Mouse (Mus musculus) R1 (cell line): ENCODE measurements at regions not wholly inside any gene's neighbourhood (a gene's known extent, or its start where the extent isn't known, plus 50 kb on each side); places are given as distances from the start of the nearest gene placed in this dataset.
"Not testable (repeated sequence)": the region's sequence is repeated elsewhere in the genome, so short reads cannot be mapped to it uniquely, and the experiment has no call there.

Source experiments
- DNase-seq: peaks from one replicate; pipeline ENCODE4 v3.0.0-alpha.2; 2018; ENCODE audit warnings: low read depth, low spot score

DNA sequence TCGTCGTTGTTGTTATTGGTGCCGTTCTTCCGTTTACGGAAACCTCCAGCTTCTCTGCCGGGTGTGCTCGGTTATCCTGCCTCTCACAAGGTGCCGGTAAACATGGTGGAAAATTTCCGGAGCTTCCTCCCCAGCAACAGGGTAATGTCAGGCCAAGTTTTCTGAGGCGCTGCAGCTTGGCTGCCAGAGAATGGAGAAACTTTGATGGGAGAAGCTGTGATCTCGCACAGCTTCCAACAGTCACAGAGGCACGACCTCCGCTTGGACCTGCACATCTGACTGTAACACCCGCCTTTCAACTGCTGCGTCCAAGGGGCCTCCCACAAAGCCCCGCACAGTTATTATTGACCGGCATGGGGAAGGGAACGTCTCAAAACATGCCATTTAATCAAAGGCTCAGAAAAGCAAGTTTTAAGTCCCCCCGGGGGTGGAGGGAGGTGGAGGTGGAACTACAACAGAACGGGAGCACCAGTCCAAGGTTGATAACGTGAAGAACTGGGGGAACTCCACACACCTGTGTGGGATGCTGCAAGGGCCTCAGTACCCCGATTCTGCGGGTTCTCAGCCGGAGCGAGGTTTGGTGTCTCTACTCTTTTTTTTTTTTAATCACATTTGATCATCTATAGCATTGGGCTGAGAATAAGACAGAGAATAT, 299.1 kb downstream of the Vrk1 start:
- DNase-seq, result peak; percentile 11

DNA sequence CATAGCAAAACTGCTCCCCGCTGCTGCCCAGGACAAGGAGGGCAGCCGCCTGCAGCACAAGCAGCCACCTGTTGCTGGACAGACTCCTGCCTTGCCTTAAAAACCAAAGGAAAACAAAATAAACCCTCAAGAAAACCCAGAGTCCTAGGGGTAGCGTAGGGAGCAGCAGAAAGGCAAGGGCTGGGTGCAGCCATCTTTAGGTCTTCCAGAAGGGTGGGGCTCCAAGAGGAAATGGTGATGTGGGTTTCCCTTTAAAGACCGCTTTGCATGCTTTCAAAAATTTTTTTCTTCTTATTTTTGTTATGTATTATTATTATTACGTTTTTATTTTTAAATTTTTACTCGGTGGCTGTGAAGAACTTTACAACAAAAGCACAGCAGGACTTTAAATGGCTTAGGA, 300.1 kb downstream of the Vrk1 start:
- DNase-seq, result peak; percentile 17

DNA sequence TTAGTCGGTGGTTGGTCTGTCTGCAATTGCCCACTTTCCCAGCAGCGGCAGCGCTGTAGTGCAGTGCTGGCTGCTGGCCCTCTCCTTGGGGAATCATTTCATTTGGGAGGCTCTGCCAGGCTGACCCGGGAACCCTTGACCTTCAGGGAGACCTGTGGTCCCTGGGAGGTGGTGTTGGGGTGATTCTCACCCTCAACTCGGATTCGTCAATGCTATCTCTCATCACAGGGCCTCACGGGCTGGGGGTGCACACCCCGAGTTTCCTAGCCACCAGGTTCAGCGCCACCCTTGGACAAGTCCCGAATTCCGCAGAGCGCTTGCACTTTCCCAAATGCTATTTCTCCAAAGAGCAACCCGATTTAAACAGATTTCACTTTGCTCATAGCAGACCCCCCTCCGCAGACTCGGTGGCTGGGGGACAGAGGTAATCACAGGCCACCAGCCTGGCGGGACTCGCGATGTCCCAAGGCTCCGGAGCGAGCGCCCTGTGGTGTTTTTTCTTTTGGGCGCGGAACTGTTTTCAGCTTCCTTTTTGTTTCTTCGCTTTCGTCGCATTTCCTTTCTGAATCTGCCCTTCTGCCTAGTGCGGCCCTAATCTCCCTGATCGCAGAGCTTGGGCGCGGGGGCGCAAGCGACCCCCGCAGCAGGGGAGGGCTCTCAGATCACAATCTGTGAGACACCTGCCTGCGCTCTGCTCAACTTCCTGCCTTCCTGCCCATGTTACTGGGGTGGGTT, 300.7 kb downstream of the Vrk1 start:
- DNase-seq, result peak; percentile 28

DNA sequence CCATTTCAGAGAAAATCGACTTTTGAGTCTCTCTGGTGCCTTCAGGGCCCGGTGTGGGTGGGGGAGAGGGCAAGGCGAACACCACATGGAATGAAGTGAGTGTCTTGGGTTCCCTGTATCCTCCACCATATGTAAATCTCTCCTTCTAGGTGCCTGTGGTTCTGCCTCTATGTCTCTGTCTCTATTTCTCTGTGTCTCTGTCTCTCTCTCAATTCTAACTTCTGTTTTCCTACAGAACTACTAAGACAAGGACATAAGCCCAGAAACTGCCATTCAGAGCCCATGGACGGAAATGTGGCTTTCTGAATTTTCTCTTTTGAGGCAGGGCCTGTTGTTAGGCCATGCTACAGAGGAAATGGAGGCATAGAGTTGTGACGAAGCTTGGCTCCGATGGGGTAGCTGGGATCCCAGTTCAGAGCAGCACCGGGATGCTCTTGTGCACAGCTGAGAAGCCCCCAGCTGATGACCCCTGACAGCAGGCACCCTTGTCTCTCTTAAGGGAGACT, 301.3 kb downstream of the Vrk1 start:
- no peak for DNase-seq

DNA sequence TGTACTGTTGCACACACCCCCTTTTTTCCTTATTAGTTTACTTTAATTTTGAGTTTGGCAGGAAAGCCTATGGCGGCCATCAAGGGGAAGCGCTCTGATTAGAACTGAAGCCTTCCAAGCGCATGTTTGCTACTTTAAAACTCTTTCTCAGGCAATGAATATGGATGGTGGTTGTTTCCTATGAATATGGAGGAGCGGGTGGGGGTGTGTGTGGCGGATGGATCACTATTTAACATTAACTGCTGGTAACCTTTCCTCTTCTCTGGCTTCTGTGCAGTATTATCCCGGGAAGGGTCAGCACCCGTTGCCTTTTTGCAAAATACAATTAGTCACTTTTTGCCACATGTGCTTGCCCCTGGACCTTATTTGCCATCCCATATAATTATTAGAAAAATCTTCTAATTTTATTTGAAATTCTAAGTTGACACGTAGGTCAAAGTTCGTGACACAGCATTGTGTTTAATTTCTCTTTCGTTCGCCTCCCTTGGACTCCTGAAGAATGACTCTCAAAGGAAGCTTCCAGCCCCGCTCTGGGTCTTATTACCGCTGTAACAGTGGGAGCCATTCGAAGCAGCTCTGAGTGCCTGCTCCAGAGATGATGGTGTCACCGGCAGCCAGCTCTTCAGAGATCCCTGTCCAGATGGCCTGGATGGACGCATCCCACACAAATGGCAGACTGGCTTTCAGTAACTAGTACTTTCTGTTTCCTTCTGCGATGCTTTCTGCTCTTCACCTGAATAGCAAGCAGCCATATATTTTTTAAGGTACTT, 302.0 kb downstream of the Vrk1 start:
- DNase-seq, result no peak

DNA sequence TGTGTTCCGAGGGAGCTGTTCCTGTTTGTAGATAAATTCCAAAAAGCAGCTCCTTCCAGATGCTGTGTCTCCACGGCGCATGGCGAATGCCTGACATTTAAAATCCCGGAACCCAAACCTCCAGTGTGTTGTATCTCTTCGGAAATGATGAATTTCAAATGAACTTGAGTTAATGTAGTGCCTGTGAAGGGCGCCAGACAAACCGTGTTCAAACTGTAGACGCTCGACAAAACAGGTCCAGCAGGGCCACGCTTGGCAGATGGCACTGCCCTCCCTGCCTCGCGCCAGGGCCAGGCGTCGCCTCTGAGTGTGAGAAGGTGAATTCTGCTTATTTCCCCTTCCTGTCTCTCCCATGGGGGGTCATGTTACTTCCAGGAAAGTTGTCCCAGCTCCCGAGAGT, 307.7 kb downstream of the Vrk1 start:
- no peak for DNase-seq

DNA sequence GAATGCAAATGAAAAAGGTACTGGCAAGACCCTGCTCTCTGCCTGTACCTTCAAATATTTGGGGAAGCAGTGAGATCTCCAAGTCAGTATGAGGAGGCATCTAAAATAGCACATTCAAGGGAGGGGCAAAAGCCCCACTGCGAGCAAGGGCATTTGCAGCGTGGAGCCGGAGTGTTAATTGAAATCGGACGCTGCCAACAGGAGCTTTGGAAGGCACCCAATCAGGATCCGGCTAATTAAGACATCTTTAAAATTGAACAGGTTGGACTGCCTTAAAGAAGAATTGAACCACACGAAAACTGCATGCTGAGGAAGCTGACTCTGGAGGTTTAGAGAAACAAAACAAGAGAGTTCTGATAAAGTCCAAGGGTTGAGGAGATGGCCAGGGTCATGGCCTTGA, 311.5 kb downstream of the Vrk1 start:
- DNase-seq, result no peak

DNA sequence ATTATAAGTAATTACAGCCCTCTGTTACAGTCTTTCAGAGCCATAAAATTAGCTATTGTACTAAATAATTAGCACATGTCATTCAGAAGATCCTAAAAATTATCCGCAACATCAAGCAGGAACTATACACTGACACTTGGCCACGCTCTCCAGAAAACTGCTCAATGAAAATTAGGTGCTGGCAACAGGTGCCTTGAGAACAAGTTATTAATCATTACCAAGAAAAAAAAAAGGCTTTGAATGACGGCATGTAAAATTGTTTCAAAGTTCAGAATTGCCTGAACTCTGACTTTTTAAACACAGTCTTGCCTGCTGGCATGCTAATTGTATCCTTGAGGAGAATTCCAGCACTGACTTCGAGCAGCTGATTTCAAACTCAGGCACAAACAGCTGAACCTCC, 316.6 kb downstream of the Vrk1 start:
- DNase-seq, result no peak

DNA sequence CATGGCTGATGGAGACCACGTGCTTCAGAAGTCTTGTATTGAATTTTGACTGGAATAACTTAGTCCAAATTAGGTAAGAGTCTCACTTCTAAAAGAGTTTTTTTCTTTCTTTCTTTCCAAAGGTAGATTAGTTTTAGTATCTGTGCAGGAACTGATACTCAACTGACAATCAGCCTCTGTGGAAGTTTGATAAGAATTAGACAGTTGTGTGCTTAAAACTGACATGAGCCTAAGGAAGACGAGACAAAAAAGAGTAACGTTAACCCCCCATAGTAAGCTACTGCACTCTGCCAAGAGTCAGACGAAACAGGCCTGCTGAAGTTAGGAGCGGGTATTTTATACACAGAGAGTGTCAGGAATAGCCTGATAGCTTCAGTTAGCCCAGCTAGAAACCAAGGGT, 317.3 kb downstream of the Vrk1 start:
- no peak for DNase-seq

DNA sequence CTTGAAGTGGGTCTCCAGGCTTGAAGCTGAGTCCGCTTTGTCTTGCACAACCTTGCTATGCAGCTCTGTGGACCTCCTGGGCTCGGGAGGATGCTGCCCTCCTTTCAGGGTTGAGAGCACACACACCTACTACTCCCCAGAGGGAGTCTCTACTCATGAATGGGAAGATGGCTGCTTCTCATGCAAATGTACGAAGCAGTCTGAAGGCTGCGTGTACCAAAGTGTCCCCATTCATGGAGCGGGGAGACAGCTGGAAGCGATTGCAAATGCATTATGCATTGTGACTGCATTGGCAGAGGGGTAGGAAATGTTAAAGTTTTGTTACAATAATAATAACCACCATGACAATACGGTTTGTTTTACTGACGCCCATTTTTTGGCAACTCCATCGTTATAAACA, 347.8 kb downstream of the Vrk1 start:
- DNase-seq, result peak; percentile 57

DNA sequence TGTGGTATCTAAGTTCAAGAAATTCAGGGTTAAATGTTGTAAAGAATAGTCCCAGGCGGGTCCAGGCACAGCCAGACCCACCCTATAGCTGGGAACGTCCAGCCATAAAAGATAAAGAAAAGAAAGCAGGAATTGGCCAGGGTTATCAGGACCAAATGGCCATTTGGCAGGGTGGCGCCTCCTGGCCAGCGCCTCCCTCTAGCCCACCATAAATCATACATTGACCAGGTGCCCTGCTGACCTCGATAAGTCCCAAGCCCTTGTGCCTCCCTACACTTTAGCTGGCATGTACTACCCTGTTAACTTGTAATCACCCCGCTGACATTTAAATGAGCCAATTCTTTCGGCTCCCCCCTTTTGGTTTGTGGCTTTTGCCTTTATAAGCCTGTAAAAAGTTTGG, 351.6 kb downstream of the Vrk1 start:
- DNase-seq, result not testable (repeated sequence)

DNA sequence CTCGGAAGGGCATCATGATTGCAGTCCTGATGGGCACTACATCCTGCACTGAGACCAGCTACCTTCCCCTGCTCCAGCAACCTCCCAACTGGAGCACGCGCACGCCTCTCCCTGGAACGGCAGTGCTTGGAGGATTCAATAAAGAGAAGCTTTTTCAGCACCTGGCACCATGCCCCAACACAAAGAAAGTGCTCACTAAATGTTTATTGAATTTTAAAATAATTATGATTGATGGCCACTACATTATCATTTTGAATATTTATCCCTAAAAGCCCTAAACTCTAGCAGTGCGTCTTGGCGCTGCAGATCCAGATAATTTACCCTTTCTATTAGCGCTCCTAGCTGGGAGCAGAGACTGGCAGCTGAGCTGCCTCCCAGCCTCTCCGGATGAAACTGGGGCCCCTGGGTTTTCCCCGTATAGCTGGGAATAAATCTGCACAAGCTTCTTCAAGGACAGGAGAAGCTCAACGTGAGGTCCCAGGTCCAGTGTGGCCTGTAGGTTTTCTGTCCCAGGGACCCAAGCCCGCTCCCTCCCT, 364.9 kb downstream of the Vrk1 start:
- DNase-seq, result no peak

DNA sequence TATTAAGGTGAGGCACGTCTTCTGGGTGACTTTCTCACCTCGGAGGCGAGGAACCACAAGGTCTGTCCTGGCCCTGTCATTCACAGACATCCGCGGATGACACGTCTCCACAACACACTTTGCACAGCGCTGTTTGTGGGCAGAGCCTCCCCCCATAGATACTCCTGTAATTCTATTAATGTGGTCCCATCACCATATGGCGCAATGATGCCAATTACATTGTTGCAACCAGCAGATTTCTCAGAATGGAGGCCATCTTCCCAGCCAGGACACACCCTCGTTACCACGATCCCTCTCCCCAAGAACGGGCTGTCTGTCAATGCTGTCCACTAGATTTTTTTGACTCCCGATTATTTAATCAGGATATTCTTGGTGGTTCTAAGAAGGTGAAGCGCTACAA, 365.9 kb downstream of the Vrk1 start:
- DNase-seq, result no peak

DNA sequence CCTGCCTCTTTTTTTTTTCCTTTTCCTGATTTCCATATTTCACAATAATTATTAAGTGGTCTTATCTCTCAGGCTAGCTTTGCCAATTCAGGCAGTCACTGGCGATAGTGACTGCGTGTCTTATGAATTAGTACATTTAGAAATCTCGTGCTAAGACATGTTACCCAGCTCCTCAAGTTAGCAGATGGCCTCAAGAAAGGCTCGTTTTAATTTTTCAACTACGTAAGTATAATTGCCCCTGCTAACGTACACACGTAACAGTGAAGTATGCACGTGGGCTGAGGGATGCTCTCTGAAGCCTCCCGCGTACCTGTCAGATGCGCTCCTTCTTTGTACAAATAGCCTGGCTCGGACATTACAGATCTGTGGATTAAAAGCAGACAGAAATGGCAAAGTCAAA, 366.8 kb downstream of the Vrk1 start:
- DNase-seq, result no peak

DNA sequence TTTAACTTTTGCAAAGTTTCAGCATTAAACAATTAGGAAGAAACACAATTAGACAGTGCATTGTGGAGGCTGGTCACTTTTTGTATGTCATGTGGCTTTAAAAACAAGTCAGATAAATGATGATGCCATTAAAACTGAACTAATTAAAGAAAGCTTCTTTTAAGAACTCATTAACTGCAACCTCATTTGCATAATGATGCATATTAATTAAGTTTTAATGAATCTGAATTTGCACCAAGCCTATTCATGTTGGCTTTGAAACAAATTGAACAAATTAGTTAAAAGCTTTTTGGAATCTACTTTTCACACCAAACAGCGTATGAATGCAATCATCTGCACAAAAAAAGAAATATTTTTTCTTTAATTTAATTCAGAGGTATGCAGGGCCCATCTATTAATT, 367.3 kb downstream of the Vrk1 start:
- no peak for DNase-seq

DNA sequence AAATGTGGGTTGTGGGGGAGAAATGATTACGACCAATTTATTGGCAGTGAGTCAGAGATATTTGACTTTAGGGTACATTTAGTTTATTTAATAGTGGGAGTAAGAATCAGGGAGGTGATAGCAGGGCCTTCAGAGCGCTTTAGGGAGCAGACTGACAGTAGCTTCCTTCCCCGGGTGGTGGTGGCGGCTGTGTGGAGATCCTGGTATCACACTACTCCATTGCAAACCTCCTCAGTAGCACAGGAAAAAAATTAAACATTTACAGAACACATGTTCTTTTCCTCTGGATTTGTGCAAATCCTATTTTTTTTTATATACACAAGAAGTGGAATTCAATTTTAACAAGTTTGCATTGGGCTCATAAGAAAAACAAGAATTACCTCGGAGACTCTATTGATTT, 367.7 kb downstream of the Vrk1 start:
- DNase-seq, result no peak

DNA sequence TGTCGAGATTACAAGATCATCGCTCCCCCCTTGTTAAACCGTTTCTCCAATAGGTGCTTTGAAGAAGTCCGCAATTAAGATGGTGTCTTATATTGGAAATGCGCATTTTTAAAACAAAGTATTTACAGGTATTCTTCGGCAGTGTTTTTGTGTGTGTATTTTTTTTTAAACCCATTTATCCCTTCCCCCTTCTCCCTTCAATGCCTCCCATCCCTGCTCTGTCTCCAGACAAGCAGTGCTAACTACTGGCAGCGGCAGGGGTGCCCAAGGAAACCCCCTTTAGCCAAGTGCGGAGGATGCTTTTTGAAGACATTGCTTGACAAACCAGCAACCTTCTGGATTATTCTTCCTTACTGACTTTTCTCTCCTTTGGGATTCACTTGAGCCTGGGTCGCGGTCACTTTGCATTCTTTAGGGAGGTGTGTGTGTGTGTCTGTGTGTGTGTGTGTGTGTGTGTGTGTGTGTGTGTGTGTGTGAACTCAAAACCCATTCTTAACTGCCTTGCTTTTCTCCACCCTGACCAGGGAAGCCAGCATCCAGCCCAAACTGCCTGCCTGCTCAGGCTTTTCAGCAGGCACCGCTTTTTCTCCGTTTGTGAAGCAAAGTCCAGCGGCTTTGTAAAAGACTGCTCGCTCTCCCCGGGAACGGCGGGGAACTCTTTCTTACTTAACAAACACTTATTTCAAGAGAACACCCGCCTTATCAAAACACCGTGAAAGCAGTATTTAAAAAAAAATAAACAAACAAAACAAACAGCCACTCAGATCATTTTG, 368.5 kb downstream of the Vrk1 start:
- no peak for DNase-seq

DNA sequence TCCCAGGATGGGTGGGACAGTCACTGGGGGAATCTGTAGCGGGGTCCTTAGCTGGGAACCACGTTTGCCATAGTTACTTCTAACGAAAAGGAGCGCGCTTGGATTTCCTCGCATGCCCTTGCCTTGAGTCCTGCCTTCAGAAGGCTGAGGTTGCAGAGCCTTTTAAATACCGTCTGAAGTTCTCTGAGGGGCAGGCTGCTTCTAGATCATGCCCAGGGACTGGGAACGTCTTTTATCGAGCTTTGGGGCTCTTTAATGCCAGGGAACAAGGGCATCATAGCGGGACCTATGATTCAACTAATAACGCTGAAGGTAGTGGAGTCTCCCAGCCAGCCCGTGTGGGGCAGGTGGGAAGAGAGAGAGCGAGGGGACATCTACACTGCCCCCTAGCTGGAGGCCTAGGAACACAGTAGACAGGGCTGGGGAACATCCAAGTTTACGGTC, 369.1 kb downstream of the Vrk1 start:
- DNase-seq, result peak; percentile 67

DNA sequence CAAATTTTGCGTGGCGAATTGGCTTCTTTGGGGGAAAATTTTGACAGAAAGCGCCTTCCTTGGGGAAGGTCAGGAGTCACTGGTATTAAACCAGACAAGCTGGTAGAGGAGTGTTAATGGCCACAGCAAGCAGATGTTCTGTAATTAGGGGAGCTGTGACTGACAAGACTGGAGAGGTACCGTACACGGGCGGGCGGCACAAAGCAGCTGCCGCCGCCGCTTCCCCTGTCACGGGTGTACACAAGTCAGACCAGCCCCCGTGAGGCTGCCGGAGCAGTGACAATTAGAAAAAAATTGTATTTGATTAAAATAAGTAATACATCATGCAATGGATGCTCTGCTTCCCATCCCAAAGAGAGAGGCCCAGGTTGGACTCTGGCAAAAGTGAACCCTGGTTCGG, 369.8 kb downstream of the Vrk1 start:
- no peak for DNase-seq

DNA sequence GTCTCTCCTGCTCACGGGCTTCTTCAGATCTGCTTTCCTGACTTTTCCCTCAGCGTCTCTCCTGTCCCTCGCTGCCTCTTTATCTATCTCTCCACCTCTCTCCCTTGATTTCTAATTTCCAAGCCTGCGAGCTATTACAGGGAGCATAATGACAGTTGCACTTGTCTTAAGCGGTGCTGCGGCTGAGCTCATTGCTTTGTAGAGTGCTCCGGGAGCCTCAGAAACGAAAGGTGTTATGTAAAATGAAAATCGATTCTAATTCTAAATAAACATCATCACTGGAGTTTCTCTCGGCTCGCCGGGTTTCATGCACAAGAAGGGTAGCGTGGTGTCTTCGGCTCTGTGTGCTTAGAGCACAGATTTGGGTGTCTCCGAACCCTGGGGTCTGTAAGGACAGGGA, 371.8 kb downstream of the Vrk1 start:
- DNase-seq, result no peak

DNA sequence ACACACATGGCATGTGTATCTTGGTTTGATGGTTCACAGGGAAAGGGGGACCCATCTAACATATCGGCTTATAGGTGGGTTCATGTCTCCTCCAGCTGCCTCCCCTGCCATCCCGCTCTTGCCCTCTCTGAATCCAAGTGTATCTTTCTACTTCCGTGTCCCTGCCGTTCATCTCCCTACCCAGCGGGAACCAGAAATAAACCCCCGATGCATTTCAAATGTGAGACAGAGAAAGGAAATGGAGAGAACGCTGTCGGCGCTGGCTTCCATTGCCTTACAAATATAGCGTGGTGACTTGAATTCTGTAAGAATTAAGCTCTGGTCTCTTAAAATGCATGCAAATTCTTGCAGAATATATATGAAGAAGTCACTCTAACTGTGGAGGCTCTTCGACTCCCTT, 379.2 kb downstream of the Vrk1 start:
- DNase-seq, result no peak

DNA sequence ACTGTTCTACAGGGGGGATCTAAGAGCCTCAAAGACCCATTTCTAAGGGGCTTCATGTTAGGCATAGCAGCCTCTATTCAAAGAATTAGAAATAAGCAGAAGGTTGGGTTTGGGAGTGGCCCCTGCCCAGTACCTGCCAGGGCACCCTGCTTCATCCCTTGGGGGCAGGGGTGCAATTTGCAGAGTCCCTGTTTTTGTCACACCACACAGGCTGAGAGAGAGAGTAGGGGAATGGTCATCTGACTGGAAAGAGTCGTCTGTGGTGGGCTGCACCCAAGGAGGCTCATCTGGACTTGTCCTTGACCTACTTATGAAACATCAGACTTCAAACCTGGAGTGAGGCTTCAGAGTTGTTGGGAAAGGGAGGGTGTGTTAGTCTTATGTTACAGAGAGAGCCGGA, 382.3 kb downstream of the Vrk1 start:
- DNase-seq, result no peak
